Mouse (Mus musculus) liver, embryonic 14.5 days (tissue): Measurements from ENCODE around the gene Dok7. TPM values are rescaled to one million over a fixed set of nuclear protein-coding genes. Genes with fewer than 3 reads are reported as not detected.
A peak's percentile ranks its signal among the peaks of the same experiment; 100 is the strongest.

Source experiments
- ATAC-seq: fragments of 200-750 bp; cut with Nextera tagmentation; 2 replicates; pipeline ENCODE4 v1.8.0; 2017; ENCODE audit warnings: moderate number of reproducible peaks, mild to moderate bottlenecking, moderate library complexity; ENCODE audit not compliant: insufficient read depth
- DNase-seq, 3 experiments: peaks; one replicate each; pipeline ENCODE4 v3.0.0-alpha.2; 2012 to 2013; ENCODE audit warnings: low read depth in 3 of 3, low spot score in 3 of 3
- H3K27ac ChIP-seq: fragments of 300-500 bp; sonication (generic); 2 replicates; pipeline ENCODE4 v1.5.1; 2014; ENCODE audit warnings: moderate library complexity, mild to moderate bottlenecking, control low read depth, inconsistent platforms
- H3K27me3 ChIP-seq: fragments of 300-500 bp; sonication (generic); 2 replicates; pipeline ENCODE4 v1.6.1; 2014; ENCODE audit warnings: mild to moderate bottlenecking, low read length, moderate library complexity; ENCODE audit not compliant: control insufficient read depth, insufficient read depth
- H3K36me3 ChIP-seq: fragments of 300-500 bp; sonication (generic); replicated peaks from 2 replicates; pipeline ENCODE4 v1.6.1; 2014; ENCODE audit warnings: low read depth; ENCODE audit not compliant: control insufficient read depth, insufficient read depth
- H3K4me1 ChIP-seq, 2 experiments: fragments of 200-500 bp in 1 of 2; fragments of 300-500 bp in 1 of 2; sonication (generic) in 1 of 2; replicated peaks; 2 replicates each; pipeline ENCODE4 v1.6.1; 2012 to 2014; ENCODE audit warnings: antibody characterized with exemption in 1 of 2, inconsistent platforms in 1 of 2, low read length in 1 of 2; ENCODE audit not compliant: control insufficient read depth in 2 of 2, insufficient read depth in 2 of 2
- H3K4me2 ChIP-seq: fragments of 300-500 bp; sonication (generic); 2 replicates; pipeline ENCODE4 v1.6.1; 2014; ENCODE audit warnings: low read depth, mild to moderate bottlenecking, control low read depth, moderate library complexity
- H3K4me3 ChIP-seq, 2 experiments: fragments of 200-500 bp in 1 of 2; fragments of 300-500 bp in 1 of 2; sonication (generic) in 1 of 2; 2 replicates each; pipeline ENCODE4 v1.5.1; 2012 to 2014; ENCODE audit warnings: low read depth in 2 of 2, low read length in 2 of 2, mild to moderate bottlenecking in 2 of 2, control low read depth in 1 of 2, inconsistent platforms in 1 of 2, moderate library complexity in 1 of 2; ENCODE audit not compliant: insufficient read depth in 1 of 2
- H3K9ac ChIP-seq: fragments of 300-500 bp; sonication (generic); replicated peaks from 2 replicates; pipeline ENCODE4 v1.6.1; 2014; ENCODE audit warnings: mild to moderate bottlenecking, control low read depth, moderate library complexity
- H3K9me3 ChIP-seq: fragments of 300-500 bp; sonication (generic); 2 replicates; pipeline ENCODE4 v1.6.1; 2016; ENCODE audit warnings: low read length, mixed read lengths; ENCODE audit not compliant: control insufficient read depth
- CTCF ChIP-seq: IDR thresholded peaks from 2 replicates; pipeline ENCODE4 v1.5.1; 2016; ENCODE audit warnings: antibody characterized with exemption, low read depth, control low read depth
- EP300 ChIP-seq: IDR thresholded peaks from 2 replicates; pipeline ENCODE4 v1.6.1; 2016; ENCODE audit warnings: antibody characterized with exemption, low read depth
- WGBS: fragments of 180-500 bp; shearing (Covaris S2); extraction: QIAGEN DNeasy Blood & Tissue Kit; methylation state at CpG from one replicate; pipeline ENCODE4 v1.1.7; 2014; ENCODE audit not compliant: insufficient replicate concordance; 5-methylcytosine and 5-hydroxymethylcytosine counted together
- polyA plus RNA-seq, 2 experiments: library from polyadenylated mRNA; depleted of rRNA in 1 of 2; stranded (reverse) in 1 of 2; unstranded in 1 of 2; fragments of >200 nt; fragmentation: Nextera tagmentation in 1 of 2; extraction: Ambion mirVana in 1 of 2; gene quantifications; 2 replicates each; pipeline versions ENCODE4 v1.2.1 to v1.2.3; 2012 to 2014

The Dok7 gene
- polyA plus RNA-seq, 2 experiments, result 0.02 to 0.04 TPM

- Histone ChIP-seq H3K4me2 (peak within 1 kb of the TSS; percentile 38), H3K27me3 (no peaks in the 10 kb centered on the region), H3K36me3 (no peaks in the 10 kb centered on the region), H3K9me3 (no peaks in the 10 kb centered on the region), H3K27ac (peak within 1 kb of the TSS; percentile 20; the same call in 1 of the 2 replicates), H3K4me1 (no peaks in the 10 kb centered on the region; a peak in 1 of 4 replicates), H3K9ac (0 out of 2 replicates have a peak within 1 kb of the TSS, but pooled peaks have one; percentile 10), H3K4me3 (peak within 1 kb of the TSS; percentile 15 to 28)
- 35% methylated on average over 6 of the region's 6 CpGs for WGBS
- DNase-seq, result peak in 2 of 3 experiments; percentile 9 to 25
- TF ChIP-seq EP300 (no peak), CTCF (no peak)
- ATAC-seq, result peak; percentile 62
Measured at GRCm38 (mm10) chr5:35041268-35041829, 15.2 kb upstream of the Dok7 start, which contains the start of gene Hgfac. TSS of gene Hgfac (plus strand) at chr5:35041509.

GRCm38 (mm10) chr5:35042431-35043109 lies 14.0 kb upstream of the Dok7 start:
- no peak for DNase-seq
- no peaks in the 10 kb centered on the region; a peak in 1 of 4 replicates for H3K4me1 ChIP-seq
- H3K36me3 ChIP-seq, result no peaks in the 10 kb centered on the region
- peak overlapping the region; percentile 38 for H3K4me2 ChIP-seq
- no peak for TF ChIP-seq EP300
- TF ChIP-seq CTCF, result no peak
- no peak overlapping the region for H3K9ac ChIP-seq
- H3K4me3 ChIP-seq, result peak overlapping the region; percentile 6 to 28
- H3K27me3 ChIP-seq, result no peaks in the 10 kb centered on the region
- no peak overlapping the region for H3K27ac ChIP-seq
- H3K9me3 ChIP-seq, result no peaks in the 10 kb centered on the region
- 0 out of 2 replicates have a peak, but pooled peaks have one; percentile 4 for ATAC-seq
- 29% methylated on average over 10 of the region's 10 CpGs for WGBS

- H3K36me3 ChIP-seq, result no peaks in the 10 kb centered on the region
- TF ChIP-seq EP300, result no peak
- peak; percentile 94 for TF ChIP-seq CTCF
- no peak overlapping the region for H3K4me3 ChIP-seq
- no peaks in the 10 kb centered on the region for H3K27me3 ChIP-seq
- no peak overlapping the region for H3K27ac ChIP-seq
- H3K4me1 ChIP-seq, result no peaks in the 10 kb centered on the region; a peak in 1 of 4 replicates
- H3K4me2 ChIP-seq, result peak overlapping the region; percentile 38
- no peak overlapping the region for H3K9ac ChIP-seq
- 3% methylated on average over 1 of the region's 1 CpGs for WGBS
- peak; percentile 65 to 68 (median 65) for DNase-seq
- ATAC-seq, result peak; percentile 62
- no peaks in the 10 kb centered on the region for H3K9me3 ChIP-seq
Measured at GRCm38 (mm10) chr5:35043110-35043451, 13.5 kb upstream of the Dok7 start.

GRCm38 (mm10) chr5:35050541-35050940 lies 6.0 kb upstream of the Dok7 start:
- ATAC-seq, result no peak
- H3K4me3 ChIP-seq, result no peak overlapping the region
- H3K9me3 ChIP-seq, result no peaks in the 10 kb centered on the region
- no peak overlapping the region for H3K9ac ChIP-seq
- TF ChIP-seq CTCF (peak; percentile 18; the same call in 1 of the 2 replicates), EP300 (no peak)
- no peak overlapping the region for H3K27ac ChIP-seq
- no peaks in the 10 kb centered on the region for H3K4me1 ChIP-seq
- no peak overlapping the region for H3K4me2 ChIP-seq
- peaks cover 2% of the 10 kb centered on the region for H3K27me3 ChIP-seq
- DNase-seq, result no peak
- WGBS, result 53% methylated on average over 5 of the region's 5 CpGs
- no peaks in the 10 kb centered on the region for H3K36me3 ChIP-seq

GRCm38 (mm10) chr5:35054628-35055027 lies 1.9 kb upstream of the Dok7 start:
- H3K4me1 ChIP-seq, result no peaks in the 10 kb centered on the region
- no peak overlapping the region for H3K4me2 ChIP-seq
- no peak overlapping the region for H3K4me3 ChIP-seq
- H3K9ac ChIP-seq, result no peak overlapping the region
- no peak for TF ChIP-seq CTCF
- TF ChIP-seq EP300, result no peak
- no peaks in the 10 kb centered on the region for H3K36me3 ChIP-seq
- H3K27me3 ChIP-seq, result peaks cover 41% of the 10 kb centered on the region
- 64% methylated on average over 3 of the region's 3 CpGs for WGBS
- no peak for DNase-seq
- no peak for ATAC-seq
- no peak overlapping the region for H3K27ac ChIP-seq
- H3K9me3 ChIP-seq, result no peaks in the 10 kb centered on the region
